Mouse (Mus musculus): ENCODE data around the gene Msl1.
"Not testable (repeated sequence)": the region's sequence is repeated elsewhere in the genome, so short reads cannot be mapped to it uniquely, and the experiment has no call there.

Gene Msl1

GRCm38 (mm10) chr11:98794469-98795014 lies 774 bp upstream of the Msl1 start:
- peak; percentile 89 to 96 for DNase-seq (ENCODE audit: inconsistent age in 2 of 2, low spot score in 1 of 2)

- peak; percentile 67 to 86 for DNase-seq (ENCODE audit: inconsistent age in 2 of 2, low spot score in 1 of 2)
Observed at GRCm38 (mm10) chr11:98795714-98796514, 598 bp downstream of the Msl1 start.

GRCm38 (mm10) chr11:98796515-98797216 lies 1.4 kb downstream of the Msl1 start:
- DNase-seq (ENCODE audit: inconsistent age in 2 of 2, low spot score in 1 of 2), result peak; percentile 73 to 91

- peak in 1 of 2 experiments; percentile 77 for DNase-seq (ENCODE audit: inconsistent age in 2 of 2, low spot score in 1 of 2)
Observed at GRCm38 (mm10) chr11:98797306-98797705, 2.0 kb downstream of the Msl1 start.

- peak in 1 of 2 experiments; percentile 82 for DNase-seq (ENCODE audit: inconsistent age in 2 of 2, low spot score in 1 of 2)
Observed at GRCm38 (mm10) chr11:98797909-98798308, 2.6 kb downstream of the Msl1 start.

- DNase-seq (ENCODE audit: inconsistent age in 2 of 2, low spot score in 1 of 2), result no peak
Observed at GRCm38 (mm10) chr11:98804605-98805004, 9.3 kb downstream of the Msl1 start, which contains the start of gene Casc3. TSS of gene Casc3 (plus strand) at chr11:98804905.

- DNase-seq (ENCODE audit: inconsistent age in 2 of 2, low spot score in 1 of 2), result no peak
Observed at GRCm38 (mm10) chr11:98808417-98808816, 13.1 kb downstream of the Msl1 start.

- peak; percentile 99 to 100 for DNase-seq (ENCODE audit: inconsistent age in 2 of 2, low spot score in 1 of 2)
Observed at GRCm38 (mm10) chr11:98809457-98810290, 14.4 kb downstream of the Msl1 start.

GRCm38 (mm10) chr11:98810686-98811085 lies 15.4 kb downstream of the Msl1 start:
- no peak for DNase-seq (ENCODE audit: inconsistent age in 2 of 2, low spot score in 1 of 2)

GRCm38 (mm10) chr11:98816706-98817239 lies 21.5 kb downstream of the Msl1 start:
- DNase-seq (ENCODE audit: inconsistent age in 2 of 2, low spot score in 1 of 2), result no peak

- DNase-seq (ENCODE audit: inconsistent age in 2 of 2, low spot score in 1 of 2), result no peak
Observed at GRCm38 (mm10) chr11:98820968-98821367, 25.7 kb downstream of the Msl1 start.

- not testable (repeated sequence) for DNase-seq (ENCODE audit: inconsistent age in 2 of 2, low spot score in 1 of 2)
Observed at GRCm38 (mm10) chr11:98826071-98826470, 30.8 kb downstream of the Msl1 start.

GRCm38 (mm10) chr11:98827877-98828276 lies 32.6 kb downstream of the Msl1 start:
- no peak for DNase-seq (ENCODE audit: inconsistent age in 2 of 2, low spot score in 1 of 2)

- peak in 1 of 2 experiments; percentile 77 for DNase-seq (ENCODE audit: inconsistent age in 2 of 2, low spot score in 1 of 2)
Observed at GRCm38 (mm10) chr11:98829091-98829775, 33.9 kb downstream of the Msl1 start.

GRCm38 (mm10) chr11:98829875-98830274 lies 34.6 kb downstream of the Msl1 start:
- DNase-seq (ENCODE audit: inconsistent age in 2 of 2, low spot score in 1 of 2), result no peak

GRCm38 (mm10) chr11:98835296-98835695 lies 40.0 kb downstream of the Msl1 start:
- no peak for DNase-seq (ENCODE audit: inconsistent age in 2 of 2, low spot score in 1 of 2)

- DNase-seq (ENCODE audit: inconsistent age in 2 of 2, low spot score in 1 of 2), result no peak
Observed at GRCm38 (mm10) chr11:98835725-98836124, 40.4 kb downstream of the Msl1 start.

- no peak for DNase-seq (ENCODE audit: inconsistent age in 2 of 2, low spot score in 1 of 2)
Observed at GRCm38 (mm10) chr11:98836128-98836527, 40.8 kb downstream of the Msl1 start.

- peak; percentile 85 to 96 for DNase-seq (ENCODE audit: inconsistent age in 2 of 2, low spot score in 1 of 2)
Observed at GRCm38 (mm10) chr11:98836651-98837141, 41.4 kb downstream of the Msl1 start, which contains the start of gene Rapgefl1. TSS of gene Rapgefl1 (plus strand) at chr11:98836785.

- peak in 1 of 2 experiments; percentile 37 for DNase-seq (ENCODE audit: inconsistent age in 2 of 2, low spot score in 1 of 2)
Observed at GRCm38 (mm10) chr11:98837231-98837704, 42.0 kb downstream of the Msl1 start.
